Mouse (Mus musculus) limb, embryonic 11.5 days (tissue): ENCODE measurements around the gene Ptx4. TPM values are rescaled to one million over a fixed set of nuclear protein-coding genes. Genes with fewer than 3 reads are reported as not detected.

ENCODE experiments used
- ATAC-seq: fragments of 200-750 bp; cut with Nextera tagmentation; 2 replicates; pipeline ENCODE4 v1.8.0; 2017; ENCODE audit warnings: low read depth; ENCODE audit not compliant: insufficient number of reproducible peaks, low FRiP score, low TSS enrichment
- DNase-seq: peaks from one replicate; pipeline ENCODE4 v3.0.0-alpha.2; 2015; ENCODE audit warnings: low spot score
- H3K27ac ChIP-seq: fragments of 300-500 bp; sonication (generic); replicated peaks from 2 replicates; pipeline ENCODE4 v1.5.1; 2014; ENCODE audit warnings: low read depth, mild to moderate bottlenecking, low read length
- H3K27me3 ChIP-seq: fragments of 300-500 bp; sonication (generic); 2 replicates; pipeline ENCODE4 v1.6.1; 2014; ENCODE audit warnings: mild to moderate bottlenecking, low read length, mixed read lengths; ENCODE audit not compliant: control insufficient read depth, insufficient read depth
- H3K36me3 ChIP-seq: fragments of 300-500 bp; sonication (generic); 2 replicates; pipeline ENCODE4 v1.6.1; 2014; ENCODE audit warnings: mild to moderate bottlenecking, low read length, moderate library complexity, mixed read lengths; ENCODE audit not compliant: control insufficient read depth, insufficient read depth
- H3K4me1 ChIP-seq: fragments of 300-500 bp; sonication (generic); 2 replicates; pipeline ENCODE4 v1.6.1; 2014; ENCODE audit warnings: low read length, mixed read lengths; ENCODE audit not compliant: control insufficient read depth, insufficient read depth
- H3K4me2 ChIP-seq: fragments of 300-500 bp; sonication (generic); 2 replicates; pipeline ENCODE4 v1.6.1; 2014; ENCODE audit warnings: low read depth, mild to moderate bottlenecking, moderate library complexity; ENCODE audit not compliant: severe bottlenecking
- H3K4me3 ChIP-seq: fragments of 300-500 bp; sonication (generic); 2 replicates; pipeline ENCODE4 v1.5.1; 2014; ENCODE audit warnings: low read depth, low read length
- H3K9ac ChIP-seq: fragments of 300-500 bp; sonication (generic); 2 replicates; pipeline ENCODE4 v1.6.1; 2014; ENCODE audit warnings: mild to moderate bottlenecking, low read length
- H3K9me3 ChIP-seq: fragments of 300-500 bp; sonication (generic); 2 replicates; pipeline ENCODE4 v1.6.1; 2016; ENCODE audit warnings: low read length; ENCODE audit not compliant: control insufficient read depth
- WGBS: fragments of 180-500 bp; shearing (Covaris S2); extraction: QIAGEN DNeasy Blood & Tissue Kit; methylation state at CpG from one replicate; pipeline ENCODE4 v1.1.7; 2014; 5-methylcytosine and 5-hydroxymethylcytosine counted together
- polyA plus RNA-seq: library from polyadenylated mRNA; unstranded; fragments of >200 nt; fragmentation: Nextera tagmentation; extraction: Ambion mirVana; gene quantifications from 2 replicates; pipeline ENCODE4 v1.2.1, GENCODE M21; 2014

The Ptx4 gene
- polyA plus RNA-seq, 1 experiment from 2014 or later, result 0.17 TPM

- Histone ChIP-seq H3K27ac (no peak overlapping the region), H3K36me3 (peaks cover 2% of the 10 kb centered on the region; the same call in 1 of the 2 replicates), H3K4me3 (no peak overlapping the region), H3K9me3 (no peaks in the 10 kb centered on the region), H3K4me2 (no peak overlapping the region), H3K9ac (no peak overlapping the region), H3K27me3 (no peaks in the 10 kb centered on the region), H3K4me1 (no peaks in the 10 kb centered on the region)
- 77% methylated on average over 7 of the region's 7 CpGs for WGBS
- no peak for DNase-seq
- no peak for ATAC-seq
These were observed 42.8 kb downstream of the Ptx4 start for GRCm38 (mm10) chr17:25163387-25163786.

- no peak overlapping the region for H3K9ac ChIP-seq
- H3K36me3 ChIP-seq, result peaks cover 2% of the 10 kb centered on the region; the same call in 1 of the 2 replicates
- no peaks in the 10 kb centered on the region for H3K27me3 ChIP-seq
- 87% methylated on average over 3 of the region's 3 CpGs for WGBS
- H3K4me2 ChIP-seq, result no peak overlapping the region
- no peaks in the 10 kb centered on the region for H3K4me1 ChIP-seq
- H3K4me3 ChIP-seq, result no peak overlapping the region
- H3K9me3 ChIP-seq, result no peaks in the 10 kb centered on the region
- no peak for ATAC-seq
- no peak overlapping the region for H3K27ac ChIP-seq
- DNase-seq, result no peak
These were observed 44.2 kb downstream of the Ptx4 start for GRCm38 (mm10) chr17:25164770-25165169.

- ATAC-seq, result no peak
- no peak overlapping the region for H3K27ac ChIP-seq
- no peaks in the 10 kb centered on the region for H3K36me3 ChIP-seq
- no peak overlapping the region for H3K4me3 ChIP-seq
- H3K4me2 ChIP-seq, result no peak overlapping the region
- no peaks in the 10 kb centered on the region for H3K9me3 ChIP-seq
- no peak overlapping the region for H3K9ac ChIP-seq
- no peaks in the 10 kb centered on the region for H3K27me3 ChIP-seq
- WGBS, result 46% methylated on average over 6 of the region's 6 CpGs
- no peak for DNase-seq
- H3K4me1 ChIP-seq, result no peaks in the 10 kb centered on the region
These were observed 45.6 kb downstream of the Ptx4 start for GRCm38 (mm10) chr17:25165970-25166671.

GRCm38 (mm10) chr17:25169706-25170105, 49.1 kb downstream of the Ptx4 start:
- WGBS, result 87% methylated on average over 2 of the region's 2 CpGs
- no peaks in the 10 kb centered on the region for H3K9me3 ChIP-seq
- no peaks in the 10 kb centered on the region for H3K4me1 ChIP-seq
- no peaks in the 10 kb centered on the region for H3K36me3 ChIP-seq
- H3K4me2 ChIP-seq, result no peak overlapping the region
- no peaks in the 10 kb centered on the region for H3K27me3 ChIP-seq
- no peak overlapping the region for H3K9ac ChIP-seq
- H3K4me3 ChIP-seq, result no peak overlapping the region
- no peak overlapping the region for H3K27ac ChIP-seq
- no peak for ATAC-seq
- no peak for DNase-seq

GRCm38 (mm10) chr17:25172558-25172957, 52.0 kb downstream of the Ptx4 start:
- Histone ChIP-seq H3K9me3 (no peaks in the 10 kb centered on the region), H3K27ac (no peak overlapping the region), H3K4me1 (no peaks in the 10 kb centered on the region), H3K4me3 (no peak overlapping the region), H3K27me3 (no peaks in the 10 kb centered on the region), H3K4me2 (no peak overlapping the region), H3K9ac (no peak overlapping the region), H3K36me3 (no peaks in the 10 kb centered on the region)
- DNase-seq (no peak), ATAC-seq (no peak)
- WGBS, result 78% methylated on average over 3 of the region's 3 CpGs

Other genes starting within 250 kb of the Ptx4 start
- 65.1 and 66.0 TPM in 2 replicates for gene Nubp2, start 234.4 kb upstream of the Ptx4 start, polyA plus RNA-seq
- gene Spsb3, start 234.1 kb upstream of the Ptx4 start, polyA plus RNA-seq, result 36.8 and 42.1 TPM in 2 replicates
- 20.5 and 20.8 TPM in 2 replicates for gene Eme2, start 225.7 kb upstream of the Ptx4 start, polyA plus RNA-seq
- 82.3 and 84.8 TPM in 2 replicates for gene Mrps34, start 225.6 kb upstream of the Ptx4 start, polyA plus RNA-seq
- gene Nme3, start 224.3 kb upstream of the Ptx4 start, polyA plus RNA-seq, result 51.5 and 53.0 TPM in 2 replicates
- gene Mapk8ip3, start 183.8 kb upstream of the Ptx4 start, polyA plus RNA-seq, result 31.0 and 32.0 TPM in 2 replicates
- gene Jpt2, start 160.1 kb upstream of the Ptx4 start, polyA plus RNA-seq, result 201 and 259 TPM in 2 replicates
- 13.0 and 14.6 TPM in 2 replicates for gene Cramp1l, start 105.0 kb upstream of the Ptx4 start, polyA plus RNA-seq
- 21.0 and 24.0 TPM in 2 replicates for gene Ift140, start 104.7 kb upstream of the Ptx4 start, polyA plus RNA-seq
- gene Tmem204, start 37.2 kb upstream of the Ptx4 start, polyA plus RNA-seq, result 9.7 and 10.8 TPM in 2 replicates
- 28.8 and 35.8 TPM in 2 replicates for gene Telo2, start 4.8 kb upstream of the Ptx4 start, polyA plus RNA-seq
- gene Clcn7, start 12.6 kb downstream of the Ptx4 start, polyA plus RNA-seq, result 20.6 and 21.0 TPM in 2 replicates
- not detected in 2 replicates for gene Ccdc154, start 41.7 kb downstream of the Ptx4 start, polyA plus RNA-seq
- not detected in 2 replicates for gene Gm38655, start 54.7 kb downstream of the Ptx4 start, polyA plus RNA-seq
- 31.6 and 32.7 TPM in 2 replicates for gene BC003965, start 63.8 kb downstream of the Ptx4 start, polyA plus RNA-seq
- gene Unkl, start 67.6 kb downstream of the Ptx4 start, polyA plus RNA-seq, result 4.8 and 5.8 TPM in 2 replicates
- gene Gnptg, start 119.4 kb downstream of the Ptx4 start, polyA plus RNA-seq, result 28.3 and 29.4 TPM in 2 replicates
- 63.8 and 66.1 TPM in 2 replicates for gene Tsr3, start 119.4 kb downstream of the Ptx4 start, polyA plus RNA-seq
- 0.71 and 0.88 TPM in 2 replicates for gene Baiap3, start 135.6 kb downstream of the Ptx4 start, polyA plus RNA-seq
- gene Ube2i, start 153.9 kb downstream of the Ptx4 start, polyA plus RNA-seq, result 922 and 923 TPM in 2 replicates
- not detected in 2 replicates for gene Prss34, start 177.6 kb downstream of the Ptx4 start, polyA plus RNA-seq
- gene Prss28, start 187.9 kb downstream of the Ptx4 start, polyA plus RNA-seq, result not detected in 2 replicates
- not detected in 2 replicates for gene Prss29, start 197.9 kb downstream of the Ptx4 start, polyA plus RNA-seq
- not detected in 2 replicates for gene Tpsab1, start 224.8 kb downstream of the Ptx4 start, polyA plus RNA-seq
- not detected in 2 replicates for gene Tpsb2, start 245.5 kb downstream of the Ptx4 start, polyA plus RNA-seq
- gene Tpsg1, start 248.5 kb downstream of the Ptx4 start, polyA plus RNA-seq, result 0.41 and 0.63 TPM in 2 replicates